Mouse (Mus musculus) T-cell, adult 2 months (primary cell): ENCODE measurements around the gene Depdc7.

ENCODE experiments used
- DNase-seq: peaks from one replicate; pipeline ENCODE4 v3.0.0; 2022; ENCODE audit warnings: low spot score

Depdc7 gene

DNA sequence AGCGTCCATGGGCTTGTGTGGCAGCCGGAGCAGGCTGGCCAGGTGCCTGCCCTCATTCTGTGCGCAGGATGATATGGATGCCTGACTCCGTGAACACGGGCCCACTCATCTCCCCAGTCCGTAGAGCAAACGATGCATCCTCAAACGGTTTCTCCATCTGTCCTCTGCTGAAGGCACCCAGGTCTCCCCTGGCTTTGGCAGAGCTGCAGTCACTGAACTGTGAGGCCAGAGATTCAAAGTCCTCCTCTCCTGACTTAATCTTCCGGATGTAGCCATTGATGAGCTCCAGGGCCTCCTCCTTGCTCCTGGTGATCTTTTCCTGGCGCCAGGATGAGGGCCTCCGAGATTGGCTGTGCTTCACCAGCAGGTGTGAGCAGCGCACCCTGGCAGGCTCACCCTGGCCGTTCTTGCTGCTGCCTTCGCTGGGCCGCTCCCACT lies 28.4 kb downstream of the Depdc7 start:
- no peak for DNase-seq

DNA sequence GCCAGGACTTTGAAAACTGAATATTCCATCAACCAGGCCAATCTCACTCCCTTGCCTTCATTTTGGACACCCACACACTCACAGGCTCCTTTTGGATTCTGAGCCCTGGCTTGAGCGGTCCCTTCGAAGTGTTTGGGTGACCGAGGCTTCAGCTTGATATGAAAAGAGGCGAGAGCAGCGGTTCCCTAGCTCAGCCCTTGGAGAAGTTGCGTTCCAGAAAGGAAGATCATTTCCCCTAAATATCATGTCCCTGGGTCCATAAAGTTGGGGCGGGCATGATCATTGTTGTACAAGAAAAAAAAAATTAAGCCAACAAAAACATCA lies 30.2 kb downstream of the Depdc7 start:
- DNase-seq: no peak

DNA sequence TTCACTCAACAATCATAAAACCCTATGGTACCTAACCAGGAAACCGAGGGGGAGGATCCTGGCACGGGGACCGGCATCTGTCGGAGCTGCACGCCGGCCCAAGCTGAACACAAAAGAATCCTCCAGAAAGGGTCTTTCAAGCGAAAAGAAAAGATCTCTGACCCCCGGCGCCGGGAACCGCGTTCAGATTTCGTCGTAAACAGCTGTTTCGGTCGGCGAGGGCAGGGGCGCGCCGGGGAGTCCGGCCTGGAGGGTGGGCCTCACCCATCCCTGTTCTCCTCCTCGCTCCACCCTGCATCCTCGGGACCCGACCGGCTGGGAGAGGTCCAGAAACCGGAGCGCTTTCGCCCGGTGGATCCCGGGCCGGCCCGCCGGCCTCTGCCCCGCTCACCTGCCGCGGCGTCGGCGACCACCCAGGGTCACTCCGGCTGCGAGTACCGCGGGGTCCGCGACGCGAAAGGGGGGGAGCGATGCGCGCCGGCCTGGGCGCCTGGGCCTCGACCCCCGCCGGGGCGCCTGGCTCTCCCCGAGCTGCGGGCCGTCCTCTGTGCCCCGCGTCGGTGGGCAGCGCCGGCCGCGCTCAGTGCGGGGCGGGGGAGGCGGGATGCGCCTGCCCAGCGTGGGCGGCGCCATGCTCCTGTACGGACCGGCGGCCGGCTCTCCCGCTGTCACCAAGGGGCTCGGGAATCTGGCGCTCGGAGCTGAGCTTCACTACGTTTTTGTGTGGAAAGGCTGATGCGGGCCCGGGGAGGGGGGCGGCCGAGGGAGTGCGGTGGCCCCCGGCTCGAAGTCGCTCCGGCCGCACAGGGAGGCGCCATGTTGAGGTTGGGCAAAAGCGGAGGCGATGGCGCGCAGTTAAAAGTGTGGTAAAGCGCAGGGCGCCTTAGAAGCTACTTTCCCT lies 30.8 kb downstream of the Depdc7 start, which contains the start of gene Tcp11l1:
Gene Tcp11l1 (minus strand): TSS at position 585 of the 901 bp plus-strand sequence.
- peak; percentile 22 for DNase-seq

DNA sequence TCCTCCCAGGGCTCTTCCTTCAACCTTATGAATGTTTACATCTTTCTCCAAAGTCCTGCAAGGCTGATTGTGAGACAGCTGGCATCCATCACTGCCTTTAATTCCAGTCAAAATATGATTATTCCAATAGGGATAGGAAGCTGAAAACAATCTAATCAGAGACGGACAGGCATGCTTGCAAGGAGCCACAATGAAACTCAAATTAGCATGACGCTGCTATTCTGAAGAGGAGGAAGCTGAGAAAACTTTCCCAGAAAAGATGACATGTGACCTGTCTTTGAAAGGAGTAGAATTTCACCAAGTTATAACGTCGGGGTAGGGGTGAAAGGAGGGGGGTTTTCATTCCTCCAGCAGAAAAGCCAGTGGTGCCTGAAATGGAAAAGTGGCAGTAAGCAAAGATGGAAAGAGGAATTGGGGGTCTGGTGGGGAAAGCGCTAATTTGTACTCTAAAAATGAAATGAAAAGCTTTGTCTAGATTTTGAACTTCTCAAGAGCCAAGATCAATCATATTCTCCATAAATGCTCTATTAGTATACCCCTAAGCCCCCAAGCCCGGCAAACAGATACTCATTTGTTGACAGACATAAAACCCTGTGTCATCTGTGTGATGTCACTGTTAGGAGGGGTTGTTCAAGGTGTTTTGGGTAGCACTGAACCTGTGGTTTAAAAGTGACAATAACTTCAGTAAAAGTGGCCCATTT lies 31.9 kb downstream of the Depdc7 start:
- DNase-seq: no peak

DNA sequence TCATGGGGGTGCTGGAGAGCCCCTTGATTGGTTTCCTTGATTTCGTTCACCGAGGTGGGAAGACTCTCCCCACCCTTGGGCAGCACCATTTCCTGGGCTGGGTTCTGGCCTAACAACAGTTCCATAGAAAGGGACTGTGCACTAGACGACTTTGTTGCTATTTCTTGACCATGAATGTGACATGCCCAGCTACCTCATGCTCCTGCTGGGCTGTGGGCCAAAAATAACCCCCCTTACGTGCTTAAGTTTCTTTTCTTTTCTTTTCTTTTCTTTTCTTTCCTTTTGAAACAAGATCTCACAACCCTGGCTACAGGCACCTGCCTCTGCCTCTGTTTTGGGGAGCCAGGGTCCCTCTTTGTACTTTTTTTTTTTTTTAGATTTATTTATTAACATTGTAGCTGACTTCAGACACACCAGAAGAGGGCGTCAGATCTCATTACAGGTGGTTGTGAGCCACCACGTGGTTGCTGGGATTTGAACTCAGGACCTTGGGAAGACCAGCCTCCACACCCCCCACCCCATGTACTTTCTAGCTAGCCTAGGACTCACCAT lies 32.8 kb downstream of the Depdc7 start:
- DNase-seq: no peak

DNA sequence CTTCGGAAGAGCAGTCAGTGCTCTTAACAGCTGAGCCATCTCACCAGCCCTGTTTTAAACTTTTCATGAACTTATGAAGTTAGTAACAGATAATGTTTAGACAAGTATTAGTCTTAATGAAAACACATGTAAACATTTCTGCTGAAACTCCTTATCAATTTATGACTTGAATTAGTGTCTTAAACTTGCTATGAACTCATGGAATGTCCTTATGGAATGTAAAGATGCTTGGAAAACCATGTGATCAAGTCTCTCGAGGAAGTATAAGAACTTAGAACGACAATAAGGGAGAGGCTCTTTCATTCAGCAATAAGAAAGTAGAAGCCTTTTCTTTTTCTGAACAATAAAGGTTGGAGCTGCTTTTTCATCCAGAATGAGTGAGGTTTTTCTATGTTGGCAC lies 38.3 kb downstream of the Depdc7 start:
- DNase-seq: no peak

DNA sequence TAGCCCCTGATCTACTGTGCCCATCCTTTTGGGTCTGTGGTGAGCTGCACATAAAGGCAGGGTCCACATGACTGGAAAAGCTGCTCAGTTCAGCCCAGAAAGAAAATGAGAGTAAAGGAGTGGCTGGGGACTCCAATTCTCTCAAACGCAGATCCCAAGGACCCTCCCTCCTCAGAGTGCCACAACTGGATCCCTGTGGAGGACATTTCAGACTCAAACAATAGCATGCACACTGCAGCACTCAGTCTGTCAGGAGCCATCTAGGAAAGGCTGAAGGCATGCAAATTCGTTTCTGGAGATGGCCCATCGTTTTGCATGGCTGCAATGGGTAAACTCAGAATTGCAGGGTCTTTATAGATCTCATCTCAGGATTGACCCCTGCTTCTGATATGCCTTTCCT lies 39.5 kb downstream of the Depdc7 start:
- no peak for DNase-seq

DNA sequence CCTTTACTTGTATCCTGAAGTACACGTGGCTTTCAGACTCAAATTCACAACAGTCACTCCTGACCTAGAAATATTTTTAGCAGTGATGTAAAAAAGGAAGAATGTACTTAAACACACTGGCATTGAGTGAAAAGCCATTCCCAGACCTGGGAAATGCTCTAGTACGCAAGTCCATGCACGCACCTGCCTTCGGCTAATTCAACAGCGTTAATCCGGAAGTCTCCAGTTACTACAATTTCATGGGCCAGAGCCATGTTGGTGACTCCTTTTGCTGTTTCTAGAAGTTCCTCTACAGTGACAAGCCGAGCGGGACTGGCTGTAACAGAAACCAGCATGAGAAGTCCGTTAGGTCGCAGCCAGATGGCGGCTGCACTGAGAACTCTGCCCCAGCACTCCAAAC lies 43.0 kb downstream of the Depdc7 start:
- DNase-seq: no peak

DNA sequence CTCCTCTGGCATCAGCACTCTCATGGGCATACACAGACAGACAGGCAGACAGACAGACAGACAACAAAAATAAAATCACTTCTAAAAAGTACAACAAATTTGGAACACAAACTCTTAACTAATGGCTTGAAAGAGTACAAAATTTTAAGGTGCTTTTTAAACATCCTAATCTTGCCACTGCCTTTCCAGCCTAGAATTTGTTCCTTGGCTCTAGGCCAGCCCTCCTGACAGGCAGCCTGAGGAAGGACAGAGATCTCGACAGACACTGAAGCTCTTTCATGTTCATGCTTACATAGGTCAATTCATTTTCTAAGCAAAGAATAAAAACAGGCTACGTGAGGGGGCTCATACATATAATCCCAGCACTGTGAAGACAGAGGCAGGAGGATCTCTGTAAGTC lies 50.1 kb downstream of the Depdc7 start:
- DNase-seq: no peak

DNA sequence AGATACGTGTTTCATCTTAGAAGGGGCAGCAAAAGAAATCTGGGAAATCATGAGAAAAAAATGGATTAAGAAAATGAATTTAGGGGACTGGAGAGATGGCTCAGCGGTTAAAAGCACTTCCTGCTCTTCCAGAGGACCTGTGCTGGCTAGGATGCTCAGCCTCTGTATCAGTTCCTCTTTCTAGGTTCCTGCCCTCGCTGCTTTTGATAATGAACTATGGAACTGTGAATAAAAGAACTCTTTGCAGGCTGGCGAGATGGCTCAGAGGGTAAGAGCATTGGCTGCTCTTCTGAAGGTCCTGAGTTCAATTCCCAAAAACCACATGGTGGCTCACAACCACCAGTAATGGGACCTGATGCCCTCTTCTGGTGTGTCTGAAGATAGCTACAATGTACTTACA lies 52.0 kb downstream of the Depdc7 start:
- DNase-seq: no peak

DNA sequence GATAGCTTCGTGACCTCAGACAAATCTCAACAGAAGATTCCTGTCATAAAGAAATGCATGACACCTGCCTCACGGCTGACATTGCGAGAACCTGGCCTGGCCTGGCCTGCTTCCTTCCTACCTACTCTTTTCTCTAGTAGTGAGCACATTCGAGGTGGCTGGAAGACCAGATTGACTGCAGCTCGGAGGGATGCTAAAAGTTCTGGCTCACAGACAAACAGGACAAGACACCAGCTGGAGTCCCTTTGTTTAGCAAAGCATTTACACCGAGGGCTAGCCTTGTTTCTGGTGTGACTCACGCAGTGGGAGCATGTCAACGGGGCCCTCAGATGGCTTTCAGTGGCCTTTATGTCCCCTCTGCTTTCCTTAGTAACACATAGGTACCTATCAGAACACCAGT lies 54.0 kb downstream of the Depdc7 start:
- DNase-seq: no peak

DNA sequence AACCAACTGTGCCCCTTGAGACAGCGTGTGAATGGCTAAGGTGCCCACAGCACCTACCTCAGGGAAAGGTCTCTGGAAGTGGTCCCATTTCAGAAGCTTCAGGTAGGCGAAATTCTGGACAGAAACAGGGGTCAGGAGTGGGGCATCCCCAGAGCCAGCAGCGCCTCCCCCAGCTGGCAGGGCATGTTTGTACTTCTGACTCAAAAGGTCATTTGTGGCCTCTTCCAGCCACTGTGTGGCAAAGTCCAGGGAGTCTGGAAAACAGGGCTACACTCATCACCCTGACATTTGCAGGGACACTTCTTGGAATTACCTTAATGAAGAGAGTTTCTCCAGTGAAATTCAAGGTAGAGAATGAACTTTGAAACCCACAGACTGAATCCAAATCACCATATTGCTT lies 54.4 kb downstream of the Depdc7 start:
- no peak for DNase-seq

DNA sequence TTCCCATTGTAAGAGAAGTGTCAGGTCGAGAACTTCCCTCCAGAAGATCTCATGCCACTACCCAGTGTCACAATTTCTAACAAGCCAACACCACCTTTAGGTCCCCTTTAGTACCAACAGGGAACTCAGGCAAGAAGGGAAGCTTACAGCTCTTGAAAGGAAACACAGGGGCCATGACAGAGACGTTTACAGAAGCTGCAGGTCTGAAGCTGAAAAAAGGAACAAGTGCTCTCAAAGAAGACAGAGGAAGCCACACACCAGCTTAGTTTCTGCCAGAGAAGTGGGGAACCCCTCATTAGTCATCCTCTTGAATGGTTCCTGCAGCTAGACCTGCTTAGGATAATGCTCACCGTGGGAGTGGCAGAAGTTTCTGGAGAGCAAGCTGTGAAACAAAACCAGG lies 55.4 kb downstream of the Depdc7 start:
- DNase-seq: no peak

DNA sequence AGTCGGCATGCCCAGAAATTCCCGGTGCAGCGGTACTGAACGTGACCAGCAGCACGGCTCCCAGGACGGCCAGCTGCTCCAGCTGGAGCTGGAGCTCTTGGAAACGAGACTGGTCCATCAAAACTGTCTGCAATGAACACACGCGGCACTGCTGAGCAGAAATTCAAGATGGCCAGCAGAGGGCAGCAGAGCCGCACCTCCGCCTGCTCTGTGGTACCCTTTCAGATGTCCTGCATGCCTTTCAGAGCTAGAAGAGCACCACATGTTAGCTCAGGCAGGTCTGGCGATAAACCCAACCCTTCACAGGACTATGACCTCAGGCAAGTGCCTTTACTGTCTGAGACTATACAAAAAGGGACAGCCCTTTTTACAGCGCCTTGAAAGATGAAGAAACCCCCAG lies 57.3 kb downstream of the Depdc7 start:
- peak; percentile 48 for DNase-seq

DNA sequence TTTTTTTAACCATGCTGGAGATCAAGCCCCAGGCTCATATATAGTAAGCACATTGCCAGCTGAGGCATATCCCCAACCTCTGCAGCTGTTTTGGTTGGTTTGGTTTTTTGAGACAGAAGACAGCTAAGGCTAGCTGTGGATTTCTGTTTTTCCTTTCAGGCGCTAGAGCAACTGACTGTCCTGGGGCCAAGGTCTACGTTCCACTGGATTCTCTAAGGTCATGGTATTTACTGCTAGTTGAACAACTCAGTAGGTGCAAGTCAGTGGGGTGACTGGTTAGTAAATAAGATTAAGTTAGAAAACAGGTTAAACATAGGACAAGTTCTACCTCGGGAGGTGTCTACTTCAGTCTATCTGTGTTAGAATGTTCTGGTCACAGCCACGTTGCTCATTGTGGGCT lies 57.9 kb downstream of the Depdc7 start:
- DNase-seq: no peak

DNA sequence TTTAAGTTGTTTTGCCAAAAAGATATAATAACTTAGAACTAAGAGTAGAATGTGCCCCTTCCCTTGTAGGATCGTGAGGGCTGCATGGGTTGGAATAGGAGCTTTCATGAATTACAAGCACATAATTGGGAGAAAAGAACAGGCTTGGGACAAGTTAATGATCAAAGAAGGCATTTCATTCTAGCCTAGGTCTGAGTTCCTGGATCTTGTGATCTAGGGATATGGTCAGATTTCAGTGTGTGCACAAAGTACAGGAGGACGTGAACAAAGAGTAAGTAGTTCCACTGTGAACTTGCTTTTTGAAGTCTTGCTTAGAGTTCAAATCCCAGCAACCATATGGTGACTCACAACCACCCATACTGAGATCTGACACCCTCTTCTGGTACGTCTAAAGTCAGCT lies 65.4 kb downstream of the Depdc7 start:
- DNase-seq: no peak
